Mouse (Mus musculus) left cerebral cortex, postnatal 25 days (tissue): Measurements from ENCODE around the gene Ranbp10. TPM values are rescaled to one million over a fixed set of nuclear protein-coding genes. Genes with fewer than 3 reads are reported as not detected.
A peak's percentile ranks its signal among the peaks of the same experiment; 100 is the strongest.

Experiments used
- DNase-seq, 2 experiments: peaks; one replicate each; pipeline ENCODE4 v3.0.0; 2022; ENCODE audit warnings: low spot score in 2 of 2, mixed read lengths in 1 of 2
- intact Hi-C: fragments of 180-260 bp; cut with DNase I; formaldehyde crosslinking; loops from one replicate; pipeline ENCODE4 v1.15.1; 2025
- total RNA-seq, 2 experiments: library from RNA; stranded (reverse); gene quantifications; 2 replicates each; pipeline ENCODE4 v1.2.3; 2021

Gene Ranbp10
- 10 to 100 TPM; 24.4 to 25.8 TPM for total RNA-seq

GRCm38 (mm10) chr8:105826861-105827848 is at the start of gene Ranbp10, which contains the start of gene Tsnaxip1:
Ranbp10 (minus strand) TSS chr8:105827350.
Tsnaxip1 (plus strand) TSS chr8:105827731.
- intact Hi-C loops = loop anchor here (5.0 kb wide), 1 partner anchor 115 kb away; no protein-coding TSS in a partner anchor
- DNase-seq = peak; percentile 98 to 100

- DNase-seq = peak in 1 of 2 experiments; percentile 79
Measured at GRCm38 (mm10) chr8:105874301-105874700, 47.2 kb upstream of the Ranbp10 start.

DNA sequence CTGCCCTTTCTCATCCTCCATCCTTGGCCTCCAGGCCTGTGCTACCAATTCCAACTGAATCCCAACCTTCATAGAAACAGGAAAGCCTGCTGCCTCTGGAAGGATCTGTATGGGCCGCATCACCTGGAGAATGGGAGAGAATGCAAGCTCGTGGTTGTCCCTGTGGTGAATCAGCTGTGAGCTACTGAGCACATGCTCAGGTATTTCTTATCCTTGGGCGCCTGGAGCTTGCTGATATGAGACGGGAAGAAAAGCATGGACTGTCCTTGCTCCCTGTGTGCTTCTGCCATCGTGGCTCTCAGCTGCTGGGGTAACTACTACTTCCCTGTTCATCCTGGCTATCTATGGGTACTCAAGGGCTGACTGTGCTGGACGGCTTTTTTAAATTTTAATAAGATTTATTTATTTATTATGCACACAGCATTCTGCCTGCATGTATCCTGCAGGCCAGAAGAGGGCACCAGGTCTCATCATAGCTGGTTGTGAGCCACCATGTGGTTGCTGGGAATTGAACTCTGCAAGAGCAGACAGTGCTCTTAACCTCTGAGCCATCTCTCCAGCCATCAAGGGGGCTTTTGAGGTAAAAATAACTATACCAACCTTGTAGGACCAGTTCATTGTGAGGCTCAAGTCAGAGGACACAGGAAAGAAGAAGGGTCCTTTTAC is 39.3 kb upstream of the Ranbp10 start:
- DNase-seq = no peak
- intact Hi-C loops = no loop called here

More at GRCm38 (mm10) chr8:105874301-105874700, 47.2 kb upstream of the Ranbp10 start:
- intact Hi-C loops = no loop called here

GRCm38 (mm10) chr8:105861951-105862350 is 34.8 kb upstream of the Ranbp10 start:
- DNase-seq = no peak
- intact Hi-C loops = no loop called here

DNA sequence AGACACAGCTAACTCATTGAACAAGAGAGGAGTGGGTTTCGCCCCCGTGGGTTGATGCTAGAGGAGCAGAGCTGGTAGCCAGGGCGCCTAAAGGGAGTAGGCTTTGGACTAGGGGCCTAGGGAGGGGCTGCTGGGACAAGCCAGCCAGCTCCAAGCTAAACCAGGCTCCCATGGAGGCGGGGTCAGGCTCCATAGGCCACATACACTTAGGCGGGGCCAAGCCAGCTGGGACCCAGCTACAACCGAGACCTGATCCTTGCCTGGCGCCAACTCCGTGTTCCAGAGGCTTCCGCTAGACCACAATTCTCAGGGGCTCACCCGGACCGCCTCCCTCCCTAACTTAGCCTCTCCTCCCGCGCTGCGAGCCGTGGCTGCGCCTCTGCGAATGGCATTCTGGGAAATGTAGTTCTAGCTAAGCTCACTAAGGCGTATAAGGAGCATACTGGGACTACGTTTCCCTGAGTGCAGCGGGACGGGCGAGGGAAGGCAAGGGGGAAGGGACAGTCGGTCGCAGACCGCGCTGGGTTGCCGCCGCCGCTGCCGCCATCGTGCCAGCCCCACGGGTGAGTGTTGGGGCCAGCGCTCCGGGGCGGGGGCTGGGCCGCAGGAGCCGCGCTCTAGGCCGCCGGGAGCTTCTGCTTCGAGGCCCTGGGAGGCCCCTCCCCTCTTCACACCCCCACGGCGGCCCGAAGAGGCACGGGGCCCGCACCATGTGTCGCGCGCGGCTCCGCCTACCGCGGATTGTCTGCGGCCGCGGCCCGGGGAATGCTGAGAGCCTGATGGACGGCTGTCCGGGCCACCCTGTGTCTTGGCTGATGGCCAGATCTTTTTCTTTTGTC is 33.2 kb upstream of the Ranbp10 start, which contains the start of gene Nutf2:
Gene Nutf2 (plus strand): TSS at position 438 of the 839 bp plus-strand sequence.
- intact Hi-C loops = no loop called here

DNA sequence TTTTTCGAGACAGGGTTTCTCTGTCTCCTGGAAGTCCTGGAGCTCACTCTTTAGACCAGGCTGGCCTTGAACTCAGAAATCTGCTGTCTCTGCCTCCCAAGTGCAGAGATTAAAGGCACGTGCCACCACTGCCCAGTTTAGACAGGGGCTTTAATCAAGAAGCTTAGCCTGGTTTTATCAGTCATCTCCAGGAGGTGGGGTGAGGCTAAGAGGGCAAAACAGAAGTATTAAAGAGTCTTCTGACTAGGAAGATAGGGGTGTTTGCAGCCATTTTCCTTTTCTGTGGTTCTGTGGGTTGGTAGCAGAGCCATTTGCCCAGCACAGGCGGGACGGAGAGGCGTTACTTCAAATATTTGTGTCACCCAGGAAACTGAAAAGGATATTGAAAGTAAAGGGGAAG is 32.2 kb upstream of the Ranbp10 start:
- DNase-seq = no peak
- intact Hi-C loops = loop anchor here (5.0 kb wide), 1 partner anchor 147 kb away; no protein-coding TSS in a partner anchor

More for the DNA sequence above, 33.2 kb upstream of the Ranbp10 start, which contains the start of gene Nutf2:
- DNase-seq = peak; percentile 93 to 98

GRCm38 (mm10) chr8:105858495-105858894 is 31.3 kb upstream of the Ranbp10 start:
- no peak for DNase-seq
- intact Hi-C loops = loop anchor here (5.0 kb wide), 1 partner anchor 146 kb away; no protein-coding TSS in a partner anchor

GRCm38 (mm10) chr8:105856168-105856835 is 29.2 kb upstream of the Ranbp10 start:
- intact Hi-C loops = loop anchor here (5.0 kb wide), 1 partner anchor 144 kb away; no protein-coding TSS in a partner anchor

DNA sequence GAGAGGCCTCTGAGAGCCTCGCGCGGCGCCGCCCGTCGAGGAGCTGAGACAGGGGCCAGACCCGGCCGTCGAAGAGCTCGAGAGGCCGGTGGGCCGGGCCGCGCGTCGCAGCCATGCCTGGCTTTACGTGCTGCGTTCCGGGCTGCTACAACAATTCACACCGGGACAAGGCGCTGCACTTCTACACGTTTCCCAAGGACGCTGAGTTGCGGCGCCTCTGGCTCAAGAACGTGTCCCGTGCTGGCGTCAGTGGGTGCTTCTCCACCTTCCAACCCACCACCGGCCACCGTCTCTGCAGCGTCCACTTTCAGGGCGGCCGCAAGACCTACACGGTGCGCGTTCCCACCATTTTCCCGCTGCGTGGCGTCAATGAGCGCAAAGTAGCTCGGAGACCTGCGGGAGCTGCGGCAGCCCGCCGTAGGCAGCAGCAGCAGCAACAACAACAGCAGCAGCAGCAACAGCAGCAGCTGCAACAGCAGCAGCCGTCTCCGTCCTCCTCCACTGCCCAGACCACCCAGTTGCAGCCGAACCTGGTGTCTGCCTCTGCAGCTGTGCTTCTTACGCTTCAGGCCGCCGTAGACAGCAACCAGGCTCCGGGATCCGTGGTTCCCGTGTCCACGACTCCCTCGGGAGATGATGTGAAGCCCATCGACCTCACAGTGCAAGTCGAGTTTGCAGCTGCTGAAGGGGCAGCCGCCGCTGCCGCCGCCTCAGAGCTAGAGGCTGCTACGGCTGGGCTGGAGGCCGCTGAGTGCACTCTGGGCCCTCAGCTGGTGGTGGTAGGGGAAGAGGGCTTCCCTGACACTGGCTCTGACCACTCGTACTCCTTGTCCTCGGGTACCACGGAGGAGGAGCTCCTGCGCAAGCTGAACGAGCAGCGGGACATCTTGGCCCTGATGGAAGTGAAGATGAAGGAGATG is 28.4 kb upstream of the Ranbp10 start:
- peak; percentile 64 to 65 for DNase-seq
- intact Hi-C loops = loop anchor here (5.0 kb wide), 1 partner anchor 143 kb away; no protein-coding TSS in a partner anchor

More at GRCm38 (mm10) chr8:105856168-105856835, 29.2 kb upstream of the Ranbp10 start:
- no peak for DNase-seq

- DNase-seq = peak; percentile 92 to 94
- intact Hi-C loops = loop anchor here (5.0 kb wide), 2 partner anchors 78 to 142 kb away; partner anchors contain the start of gene Ctrl
Measured at GRCm38 (mm10) chr8:105854715-105855216, 27.6 kb upstream of the Ranbp10 start, which contains the start of gene Thap11. Thap11 (plus strand) TSS chr8:105855132.

DNA sequence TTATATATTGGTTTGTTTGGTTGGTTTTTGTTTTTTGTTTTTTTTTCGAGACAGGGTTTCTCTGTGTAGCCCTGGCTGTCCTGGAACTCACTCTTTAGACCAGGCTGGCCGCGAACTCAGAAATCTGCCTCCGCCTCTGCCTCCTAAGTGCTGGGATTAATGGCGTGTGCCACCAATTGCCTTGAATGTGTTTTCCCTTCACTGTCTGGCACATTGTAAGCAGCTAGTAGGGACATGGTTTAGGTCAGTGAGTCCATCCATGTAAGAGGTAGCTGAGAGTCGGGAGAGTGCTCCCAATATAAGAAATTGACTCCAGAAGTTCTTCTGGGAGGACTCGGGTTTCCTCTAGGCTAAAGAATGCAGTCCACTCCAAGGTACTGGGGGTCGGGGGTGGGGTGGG is 27.2 kb upstream of the Ranbp10 start:
- no peak for DNase-seq
- intact Hi-C loops = loop anchor here (5.0 kb wide), 1 partner anchor 78 kb away; the partner anchor contains the start of gene Ctrl

DNA sequence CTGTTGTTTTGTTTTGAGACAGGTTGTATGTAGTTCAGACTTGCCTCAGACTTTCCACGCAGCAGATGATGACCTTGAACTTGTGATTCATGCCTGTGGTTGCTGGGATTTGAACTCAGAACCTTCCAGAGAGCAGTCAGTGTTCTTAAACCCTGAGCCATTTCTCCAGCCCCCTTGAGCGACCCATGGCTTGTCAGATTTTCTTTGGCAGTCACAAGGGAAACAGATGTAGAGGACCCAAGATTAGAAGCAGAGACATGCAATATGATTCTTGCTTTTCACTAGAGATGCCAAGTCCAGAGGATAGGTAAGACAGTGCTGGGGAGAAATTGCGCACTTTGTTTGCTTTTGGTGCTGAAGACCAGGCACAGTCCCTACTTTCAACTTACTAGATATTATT is 26.0 kb upstream of the Ranbp10 start, which contains the start of gene Cenpt:
Gene Cenpt (minus strand): TSS at position 101 of the 400 bp plus-strand sequence.
- intact Hi-C loops = loop anchor here (5.0 kb wide), 1 partner anchor 79 kb away; the partner anchor contains the start of gene Ctrl
- DNase-seq = no peak

DNA sequence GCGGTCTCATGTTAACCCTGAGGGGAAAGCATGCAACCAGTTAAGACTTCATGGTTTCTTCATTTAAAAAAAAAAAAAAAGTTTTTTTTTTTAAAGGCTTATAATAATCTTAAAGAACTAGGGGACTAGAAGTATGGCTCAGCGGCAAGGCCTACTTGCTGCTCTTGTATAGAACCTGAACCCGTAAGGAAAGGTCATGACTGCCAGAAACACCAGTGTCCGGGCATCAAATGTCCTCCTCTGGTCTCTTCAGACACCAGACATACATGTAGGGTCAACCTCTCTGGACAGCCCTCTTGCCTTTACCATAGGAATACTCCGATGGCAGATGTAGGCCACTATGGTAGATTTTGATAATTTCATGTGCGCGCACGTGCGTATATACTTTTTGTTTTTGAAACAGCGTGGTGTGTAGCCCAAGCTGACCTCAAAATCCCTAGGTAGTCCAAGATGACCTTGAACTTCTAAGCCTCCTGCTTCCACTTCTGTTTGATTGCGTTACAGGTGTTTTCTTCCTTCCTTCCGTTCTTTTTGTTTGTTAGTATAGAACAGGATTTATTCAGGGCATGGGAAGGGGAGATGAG is 25.1 kb upstream of the Ranbp10 start:
- DNase-seq = no peak
- intact Hi-C loops = loop anchor here (5.0 kb wide), 1 partner anchor 80 kb away; the partner anchor contains the start of gene Ctrl

- intact Hi-C loops = loop anchor here (5.0 kb wide), 1 partner anchor 81 kb away; the partner anchor contains the start of gene Ctrl
- DNase-seq = peak; percentile 89 to 94
Measured at GRCm38 (mm10) chr8:105851651-105852143, 24.5 kb upstream of the Ranbp10 start.

DNA sequence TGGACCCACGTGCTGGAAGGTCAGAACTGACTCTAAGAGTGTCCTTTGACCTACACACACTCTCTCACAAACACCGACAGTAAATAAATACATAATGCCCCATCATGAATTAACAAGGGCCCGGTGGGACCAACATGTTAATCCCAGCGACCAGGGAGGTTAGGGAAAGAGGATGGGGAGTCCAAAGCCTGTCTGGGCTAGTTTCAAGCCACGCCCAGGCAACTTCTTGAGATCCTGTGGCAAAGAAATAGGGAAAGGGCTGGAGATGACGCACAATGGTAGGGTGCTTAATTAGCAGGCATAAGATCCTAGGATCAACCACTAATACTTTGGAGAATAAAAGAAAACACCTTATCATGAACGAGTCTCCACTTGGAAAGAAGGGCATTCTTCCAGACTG is 23.5 kb upstream of the Ranbp10 start:
- intact Hi-C loops = loop anchor here (5.0 kb wide), 1 partner anchor 82 kb away; the partner anchor contains the start of gene Ctrl
- DNase-seq = no peak

DNA sequence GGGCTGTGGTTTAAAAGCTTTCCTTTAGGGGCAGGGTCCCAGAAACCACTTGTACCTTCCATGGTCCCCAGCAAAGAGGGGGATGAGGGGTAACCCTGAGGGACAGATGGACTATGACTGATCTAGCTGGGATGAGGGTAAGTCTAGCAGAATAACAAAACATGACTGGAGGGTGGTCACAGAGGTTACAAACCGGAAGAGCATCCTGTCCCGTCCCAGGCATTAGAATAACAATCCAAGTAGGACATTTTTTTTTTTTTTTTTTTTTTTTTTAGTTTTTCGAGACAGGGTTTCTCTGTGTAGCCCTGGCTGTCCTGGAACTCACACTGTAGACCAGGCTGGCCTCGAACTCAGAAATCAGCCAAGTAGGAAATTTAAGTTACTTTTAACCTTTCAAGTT is 22.9 kb upstream of the Ranbp10 start:
- intact Hi-C loops = loop anchor here (5.0 kb wide), 1 partner anchor 82 kb away; the partner anchor contains the start of gene Ctrl
- DNase-seq = no peak
